Mouse (Mus musculus): Measurements from ENCODE around the gene Cplx3. TPM values are rescaled to one million over a fixed set of nuclear protein-coding genes. Genes with fewer than 3 reads are reported as not detected.

Gene Cplx3
- polyA plus RNA-seq, 1 experiment = not detected

DNA sequence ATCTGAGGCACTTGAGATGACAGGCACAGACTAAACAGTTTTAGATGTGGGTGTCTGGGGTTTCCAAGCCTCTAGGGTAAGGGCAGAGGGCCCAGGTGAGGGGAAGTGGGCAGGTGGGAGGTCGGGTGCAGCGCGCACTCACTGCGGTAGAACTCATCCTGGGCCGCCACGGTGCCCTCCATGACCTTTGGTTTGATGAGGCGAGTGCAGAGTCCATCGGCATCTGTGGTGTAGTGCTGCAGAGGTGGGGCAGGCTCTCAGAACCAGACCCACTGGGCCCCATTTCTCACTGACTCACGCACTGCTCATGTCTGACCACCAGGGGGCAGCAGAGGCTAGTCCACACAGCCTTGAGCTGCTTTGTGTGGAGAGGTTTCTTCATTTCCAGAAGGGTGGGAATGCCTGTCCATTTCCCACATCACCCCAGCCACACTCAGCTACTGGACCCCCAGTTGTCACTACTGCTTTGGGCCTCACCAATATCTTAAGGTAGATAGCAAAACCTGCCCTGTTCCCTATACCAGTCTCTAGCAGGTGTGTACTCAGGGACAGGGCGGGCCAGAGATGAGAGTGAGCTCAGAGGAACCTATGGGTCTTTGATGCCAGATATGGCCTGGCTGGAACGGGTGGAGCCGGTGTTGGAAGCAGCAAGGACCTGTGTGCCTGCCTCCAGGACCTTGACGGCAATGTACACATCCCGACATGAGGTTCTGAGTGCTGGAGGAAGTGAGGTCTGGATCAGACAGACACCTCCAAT is 23.2 kb upstream of the Cplx3 start:
- TF ChIP-seq POLR2A (IDR thresholded peaks at IDR 0.05; ENCODE audit: borderline replicate concordance, control insufficient read depth, low read depth, low read length) (no peak), CTCF (IDR thresholded peaks at IDR 0.05; ENCODE audit: control insufficient read depth, insufficient read depth, low read length) (peak; percentile 99)
- Histone ChIP-seq H3K4me1 (ENCODE audit: control insufficient read depth, insufficient read depth, low read length) (peaks cover 8% of the 10 kb centered on the region), H3K4me3 (replicated peaks; ENCODE audit: control insufficient read depth, low read depth, low read length) (no peak overlapping the region), H3K27ac (ENCODE audit: control insufficient read depth, insufficient read depth, low read depth, low read length, poor library complexity) (peak overlapping the region; percentile 0; the same call in 1 of the 2 replicates)
- WGBS = 63% methylated on average over 14 of the region's 14 CpGs

GRCm38 (mm10) chr9:57628717-57629116 is 22.6 kb upstream of the Cplx3 start:
- 79% methylated on average over 12 of the region's 12 CpGs for WGBS
- Histone ChIP-seq H3K4me3 (replicated peaks; ENCODE audit: control insufficient read depth, low read depth, low read length) (no peak overlapping the region), H3K27ac (ENCODE audit: control insufficient read depth, insufficient read depth, low read depth, low read length, poor library complexity) (no peak overlapping the region), H3K4me1 (ENCODE audit: control insufficient read depth, insufficient read depth, low read length) (peaks cover 4% of the 10 kb centered on the region; the same call in 1 of the 2 replicates)
- no peak for TF ChIP-seq POLR2A (IDR thresholded peaks at IDR 0.05; ENCODE audit: borderline replicate concordance, control insufficient read depth, low read depth, low read length)
- no peak for TF ChIP-seq CTCF (IDR thresholded peaks at IDR 0.05; ENCODE audit: control insufficient read depth, insufficient read depth, low read length)

DNA sequence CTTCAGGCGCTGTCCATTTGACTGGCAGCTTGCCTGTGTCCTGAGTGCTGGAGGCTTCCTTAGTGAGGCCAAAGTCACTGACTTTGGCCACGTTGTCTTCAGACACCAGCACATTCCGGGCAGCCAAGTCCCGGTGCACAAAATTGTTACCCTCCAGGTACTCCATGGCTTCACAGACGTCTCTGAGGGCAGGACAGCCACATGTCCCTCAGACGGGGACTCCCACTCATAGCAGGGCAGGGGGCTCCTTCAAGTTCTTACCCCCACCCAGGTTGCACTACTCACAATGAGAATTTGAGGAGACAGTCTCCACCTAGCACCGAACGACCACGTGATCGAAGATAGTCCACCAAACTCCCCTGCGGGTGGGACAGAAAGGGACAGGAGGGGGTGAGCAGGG is 21.8 kb upstream of the Cplx3 start:
- Histone ChIP-seq H3K4me3 (replicated peaks; ENCODE audit: control insufficient read depth, low read depth, low read length) (no peak overlapping the region), H3K4me1 (ENCODE audit: control insufficient read depth, insufficient read depth, low read length) (peaks cover 1% of the 10 kb centered on the region; the same call in 1 of the 2 replicates), H3K27ac (ENCODE audit: control insufficient read depth, insufficient read depth, low read depth, low read length, poor library complexity) (no peak overlapping the region)
- TF ChIP-seq CTCF (IDR thresholded peaks at IDR 0.05; ENCODE audit: control insufficient read depth, insufficient read depth, low read length) = no peak
- TF ChIP-seq POLR2A (IDR thresholded peaks at IDR 0.05; ENCODE audit: borderline replicate concordance, control insufficient read depth, low read depth, low read length) = no peak
- WGBS = 93% methylated on average over 11 of the region's 11 CpGs

- TF ChIP-seq CTCF (IDR thresholded peaks at IDR 0.05; ENCODE audit: control insufficient read depth, insufficient read depth, low read length) (no peak), POLR2A (IDR thresholded peaks at IDR 0.05; ENCODE audit: borderline replicate concordance, control insufficient read depth, low read depth, low read length) (no peak)
- Histone ChIP-seq H3K4me1 (ENCODE audit: control insufficient read depth, insufficient read depth, low read length) (no peaks in the 10 kb centered on the region; the same call in 1 of the 2 replicates), H3K4me3 (replicated peaks; ENCODE audit: control insufficient read depth, low read depth, low read length) (no peak overlapping the region), H3K27ac (ENCODE audit: control insufficient read depth, insufficient read depth, low read depth, low read length, poor library complexity) (no peak overlapping the region)
- WGBS = 92% methylated on average over 17 of the region's 17 CpGs
Measured at GRCm38 (mm10) chr9:57627191-57627590, 21.1 kb upstream of the Cplx3 start.

DNA sequence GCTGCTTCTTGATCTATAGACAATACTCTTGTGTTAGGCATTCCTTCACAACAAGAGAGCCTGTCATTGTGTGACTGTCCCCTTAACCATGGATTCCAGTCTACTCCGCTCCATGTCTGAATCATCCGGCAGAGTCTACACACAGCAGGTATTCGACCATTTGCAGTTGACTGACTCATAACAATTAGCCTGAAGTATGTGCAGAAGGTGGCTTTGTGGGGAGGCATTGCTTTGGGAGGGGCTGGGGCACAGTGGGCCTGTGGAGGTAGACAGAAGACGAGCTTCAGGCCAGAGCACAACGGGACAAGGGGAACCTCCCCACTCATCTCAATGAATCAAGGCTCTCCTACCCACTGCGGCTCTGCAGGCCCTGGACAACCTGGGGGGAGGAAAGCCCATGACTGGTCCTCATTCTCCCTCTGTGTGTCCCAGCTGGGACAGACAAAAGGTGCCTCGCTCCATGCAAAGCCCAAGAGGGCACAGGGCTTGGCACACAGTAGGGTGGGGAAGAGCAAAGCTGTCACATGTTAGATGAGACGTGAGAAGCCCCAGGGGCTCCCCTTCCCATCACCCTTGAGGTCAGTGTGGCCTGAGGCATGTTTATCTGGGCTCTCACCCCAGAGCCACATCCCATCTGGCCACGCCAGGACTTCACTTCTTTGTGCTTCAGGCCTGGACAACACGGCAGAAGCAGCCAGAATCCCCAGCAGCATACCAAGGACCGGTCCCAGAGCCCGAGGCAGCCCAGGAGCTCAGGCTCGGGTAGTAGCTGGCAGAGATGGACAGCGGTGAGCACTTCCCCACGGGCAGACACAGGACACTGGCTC is 19.8 kb upstream of the Cplx3 start:
- Histone ChIP-seq H3K27ac (ENCODE audit: control insufficient read depth, insufficient read depth, low read depth, low read length, poor library complexity) (no peak overlapping the region; the same call in 1 of the 2 replicates), H3K4me3 (replicated peaks; ENCODE audit: control insufficient read depth, low read depth, low read length) (no peak overlapping the region), H3K4me1 (ENCODE audit: control insufficient read depth, insufficient read depth, low read length) (no peaks in the 10 kb centered on the region; the same call in 1 of the 2 replicates)
- WGBS = 85% methylated on average over 15 of the region's 15 CpGs
- TF ChIP-seq POLR2A (IDR thresholded peaks at IDR 0.05; ENCODE audit: borderline replicate concordance, control insufficient read depth, low read depth, low read length) (no peak), CTCF (IDR thresholded peaks at IDR 0.05; ENCODE audit: control insufficient read depth, insufficient read depth, low read length) (no peak)

DNA sequence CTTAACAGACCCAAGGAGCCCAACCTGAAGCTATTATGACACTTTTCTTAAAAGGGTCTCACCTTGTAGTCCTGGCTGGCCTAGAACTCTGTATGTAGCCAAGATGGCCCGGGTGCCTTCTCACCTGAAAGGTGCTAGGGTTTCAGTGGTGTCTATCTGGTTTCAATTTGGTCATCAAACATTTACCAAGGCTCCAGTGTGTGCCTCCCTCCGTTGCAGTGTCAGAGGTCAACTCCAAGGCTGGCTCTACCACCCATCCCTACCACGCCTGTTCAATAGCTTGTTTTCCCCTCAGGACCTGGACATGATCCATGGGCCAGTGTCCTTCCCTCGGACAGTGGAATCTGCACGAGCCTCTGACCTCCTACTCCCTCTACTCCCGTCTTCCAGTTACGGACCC is 18.2 kb upstream of the Cplx3 start:
- WGBS = 87% methylated on average over 7 of the region's 7 CpGs
- TF ChIP-seq CTCF (IDR thresholded peaks at IDR 0.05; ENCODE audit: control insufficient read depth, insufficient read depth, low read length) = no peak
- no peak for TF ChIP-seq POLR2A (IDR thresholded peaks at IDR 0.05; ENCODE audit: borderline replicate concordance, control insufficient read depth, low read depth, low read length)
- H3K27ac ChIP-seq (ENCODE audit: control insufficient read depth, insufficient read depth, low read depth, low read length, poor library complexity) = no peak overlapping the region
- no peaks in the 10 kb centered on the region for H3K4me1 ChIP-seq (ENCODE audit: control insufficient read depth, insufficient read depth, low read length)
- H3K4me3 ChIP-seq (replicated peaks; ENCODE audit: control insufficient read depth, low read depth, low read length) = no peak overlapping the region

- Histone ChIP-seq H3K4me1 (ENCODE audit: control insufficient read depth, insufficient read depth, low read length) (no peaks in the 10 kb centered on the region), H3K4me3 (replicated peaks; ENCODE audit: control insufficient read depth, low read depth, low read length) (no peak within 1 kb of the TSS), H3K27ac (ENCODE audit: control insufficient read depth, insufficient read depth, low read depth, low read length, poor library complexity) (no peak within 1 kb of the TSS)
- TF ChIP-seq POLR2A (IDR thresholded peaks at IDR 0.05; ENCODE audit: borderline replicate concordance, control insufficient read depth, low read depth, low read length) (no peak), CTCF (IDR thresholded peaks at IDR 0.05; ENCODE audit: control insufficient read depth, insufficient read depth, low read length) (no peak)
- WGBS = 93% methylated on average over 5 of the region's 5 CpGs
Measured at GRCm38 (mm10) chr9:57620674-57621073, 14.6 kb upstream of the Cplx3 start, which contains the start of gene Lman1l. Gene Lman1l, minus strand, starts transcription at chr9:57620774.

DNA sequence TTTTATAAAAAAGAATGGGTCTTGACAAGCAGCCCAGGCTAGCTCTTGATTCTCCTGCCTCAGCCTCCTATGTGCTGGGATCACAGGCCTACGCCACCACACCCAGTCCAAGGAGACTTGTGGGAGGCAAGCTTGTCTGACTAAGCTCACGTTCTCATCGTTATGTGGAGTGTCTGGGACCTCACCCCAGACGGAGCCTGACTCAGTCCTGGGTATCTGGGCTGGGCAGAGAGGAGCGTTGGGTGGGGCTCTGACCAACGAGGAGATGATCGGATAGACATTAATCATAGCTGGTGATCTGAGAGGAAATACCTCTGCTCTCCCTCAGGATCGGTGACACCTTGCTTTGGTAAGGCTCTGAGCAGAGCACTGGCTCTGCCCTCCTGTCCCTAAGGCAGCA is 12.8 kb upstream of the Cplx3 start:
- WGBS = 67% methylated on average over 8 of the region's 8 CpGs

More for the DNA sequence above, 12.8 kb upstream of the Cplx3 start:
- no peak overlapping the region for H3K27ac ChIP-seq (ENCODE audit: control insufficient read depth, insufficient read depth, low read depth, low read length, poor library complexity)
- no peaks in the 10 kb centered on the region; the same call in 1 of the 2 replicates for H3K4me1 ChIP-seq (ENCODE audit: control insufficient read depth, insufficient read depth, low read length)
- no peak overlapping the region for H3K4me3 ChIP-seq (replicated peaks; ENCODE audit: control insufficient read depth, low read depth, low read length)
- no peak for TF ChIP-seq CTCF (IDR thresholded peaks at IDR 0.05; ENCODE audit: control insufficient read depth, insufficient read depth, low read length)
- no peak for TF ChIP-seq POLR2A (IDR thresholded peaks at IDR 0.05; ENCODE audit: borderline replicate concordance, control insufficient read depth, low read depth, low read length)

All from bone marrow, adult 2 months (tissue).